Mouse (Mus musculus) small intestine, adult 2 months (tissue): Measurements from ENCODE around the gene Mob3b.

Experiments
- CTCF ChIP-seq: fragments of 200-500 bp; IDR thresholded peaks from 2 replicates; pipeline ENCODE4 v1.5.1; 2012; ENCODE audit warnings: low read depth, mild to moderate bottlenecking, control low read depth, inconsistent platforms, low read length, moderate library complexity, mixed read lengths; ENCODE audit not compliant: insufficient replicate concordance, insufficient read length; ENCODE audit errors: extremely low read depth
- POLR2A ChIP-seq: fragments of 200-500 bp; IDR thresholded peaks from 2 replicates; pipeline ENCODE4 v1.6.1; 2012; ENCODE audit warnings: low read depth, mild to moderate bottlenecking, control low read depth, inconsistent platforms, low read length, moderate library complexity

DNA sequence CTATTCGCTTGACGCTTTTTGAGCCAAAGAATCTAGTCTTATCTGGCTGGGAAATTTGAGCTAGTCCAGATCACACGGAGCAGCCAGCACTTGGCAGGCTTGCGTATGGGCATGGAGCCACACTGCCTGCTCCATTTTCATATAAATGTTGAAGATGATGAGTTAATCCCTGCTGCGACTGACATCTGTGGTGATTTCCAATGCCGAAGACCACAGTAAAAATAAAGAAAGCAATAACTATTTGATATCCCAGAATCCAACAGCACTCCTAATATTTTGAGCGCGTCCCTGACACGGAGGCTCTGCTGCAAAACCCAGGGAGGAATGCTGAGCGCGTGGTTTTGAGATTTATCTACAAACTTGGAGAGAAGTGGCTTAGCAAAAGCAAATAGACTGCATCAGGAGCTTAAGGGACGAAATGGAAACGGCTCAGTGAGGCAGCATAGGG lies 180.9 kb downstream of the Mob3b start:
- TF ChIP-seq POLR2A, result no peak
- no peak for TF ChIP-seq CTCF
